Mouse (Mus musculus): Measurements from ENCODE around the gene Heg1. TPM values are rescaled to one million over a fixed set of nuclear protein-coding genes. Genes with fewer than 3 reads are reported as not detected.
A peak's percentile ranks its signal among the peaks of the same experiment; 100 is the strongest.

Gene Heg1
- polyA plus RNA-seq, 1 experiment from 2014 or later = 19.9 TPM

- Histone ChIP-seq H3K4me1 (peaks cover 28% of the 10 kb centered on the region), H3K4me3 (replicated peaks) (no peak overlapping the region), H3K9ac (no peak overlapping the region), H3K9me3 (replicated peaks) (no peaks in the 10 kb centered on the region), H3K27me3 (no peaks in the 10 kb centered on the region), H3K27ac (no peak overlapping the region), H3K36me3 (no peaks in the 10 kb centered on the region), H3K4me2 (no peak overlapping the region)
- 88% methylated on average over 7 of the region's 7 CpGs for WGBS
- ATAC-seq (replicated peaks; ENCODE audit: low FRiP score) = no peak
Measured at GRCm38 (mm10) chr16:33680271-33680670, 3.9 kb upstream of the Heg1 start.

- 61% methylated on average over 10 of the region's 10 CpGs for WGBS
- H3K27me3 ChIP-seq = 0 out of 2 replicates have a peak, but pooled peaks cover under 1% of the 10 kb centered on the region
- ATAC-seq (replicated peaks; ENCODE audit: low FRiP score) = no peak
- H3K27ac ChIP-seq = 0 out of 2 replicates have a peak overlapping the region, but pooled peaks have one; percentile 18
- no peak overlapping the region for H3K4me3 ChIP-seq (replicated peaks)
- peaks cover 30% of the 10 kb centered on the region for H3K4me1 ChIP-seq
- H3K9ac ChIP-seq = no peak overlapping the region
- no peaks in the 10 kb centered on the region for H3K9me3 ChIP-seq (replicated peaks)
- no peak overlapping the region for H3K4me2 ChIP-seq
- no peaks in the 10 kb centered on the region for H3K36me3 ChIP-seq
Measured at GRCm38 (mm10) chr16:33680816-33681215, 3.4 kb upstream of the Heg1 start.

GRCm38 (mm10) chr16:33681661-33682060 is 2.5 kb upstream of the Heg1 start:
- Histone ChIP-seq H3K4me1 (peaks cover 34% of the 10 kb centered on the region), H3K27ac (no peak overlapping the region), H3K4me3 (replicated peaks) (no peak overlapping the region), H3K36me3 (no peaks in the 10 kb centered on the region), H3K4me2 (no peak overlapping the region), H3K9me3 (replicated peaks) (no peaks in the 10 kb centered on the region), H3K27me3 (0 out of 2 replicates have a peak, but pooled peaks cover 4% of the 10 kb centered on the region), H3K9ac (no peak overlapping the region)
- no peak for ATAC-seq (replicated peaks; ENCODE audit: low FRiP score)

- H3K9ac ChIP-seq = no peak overlapping the region
- no peak overlapping the region for H3K27ac ChIP-seq
- H3K27me3 ChIP-seq = 0 out of 2 replicates have a peak, but pooled peaks cover 5% of the 10 kb centered on the region
- H3K4me1 ChIP-seq = peaks cover 40% of the 10 kb centered on the region
- H3K9me3 ChIP-seq (replicated peaks) = no peaks in the 10 kb centered on the region
- H3K4me3 ChIP-seq (replicated peaks) = no peak overlapping the region
- no peaks in the 10 kb centered on the region for H3K36me3 ChIP-seq
- H3K4me2 ChIP-seq = no peak overlapping the region
- ATAC-seq (replicated peaks; ENCODE audit: low FRiP score) = no peak
- WGBS = 79% methylated on average over 3 of the region's 3 CpGs
Measured at GRCm38 (mm10) chr16:33682651-33683050, 1.5 kb upstream of the Heg1 start.

- peak overlapping the region; percentile 89; the same call in 1 of the 2 replicates for H3K9ac ChIP-seq
- peaks cover 48% of the 10 kb centered on the region for H3K4me1 ChIP-seq
- peak overlapping the region; percentile 80 for H3K4me3 ChIP-seq (replicated peaks)
- H3K27me3 ChIP-seq = 0 out of 2 replicates have a peak, but pooled peaks cover 7% of the 10 kb centered on the region
- no peaks in the 10 kb centered on the region for H3K9me3 ChIP-seq (replicated peaks)
- ATAC-seq (replicated peaks; ENCODE audit: low FRiP score) = no peak
- 68% methylated on average over 13 of the region's 13 CpGs for WGBS
- H3K36me3 ChIP-seq = no peaks in the 10 kb centered on the region
- H3K4me2 ChIP-seq = peak overlapping the region; percentile 96
- H3K27ac ChIP-seq = peak overlapping the region; percentile 79
Measured at GRCm38 (mm10) chr16:33683206-33684161, 686 bp upstream of the Heg1 start.

GRCm38 (mm10) chr16:33684703-33685701 is 832 bp downstream of the Heg1 start:
- Histone ChIP-seq H3K9ac (peak overlapping the region; percentile 89), H3K27ac (peak overlapping the region; percentile 79), H3K27me3 (0 out of 2 replicates have a peak, but pooled peaks cover 7% of the 10 kb centered on the region), H3K4me2 (peak overlapping the region; percentile 96), H3K36me3 (no peaks in the 10 kb centered on the region), H3K4me1 (peaks cover 48% of the 10 kb centered on the region), H3K4me3 (replicated peaks) (peak overlapping the region; percentile 80), H3K9me3 (replicated peaks) (no peaks in the 10 kb centered on the region)
- ATAC-seq (replicated peaks; ENCODE audit: low FRiP score) = peak; percentile 40
- WGBS = under 1% methylated on average over 46 of the region's 46 CpGs

- H3K4me3 ChIP-seq (replicated peaks) = peak overlapping the region; percentile 80
- 0 out of 2 replicates have a peak, but pooled peaks cover 7% of the 10 kb centered on the region for H3K27me3 ChIP-seq
- no peak overlapping the region for H3K27ac ChIP-seq
- no peaks in the 10 kb centered on the region for H3K9me3 ChIP-seq (replicated peaks)
- no peaks in the 10 kb centered on the region for H3K36me3 ChIP-seq
- H3K4me2 ChIP-seq = peak overlapping the region; percentile 96
- 68% methylated on average over 1 of the region's 1 CpGs for WGBS
- ATAC-seq (replicated peaks; ENCODE audit: low FRiP score) = no peak
- no peak overlapping the region for H3K9ac ChIP-seq
- H3K4me1 ChIP-seq = peaks cover 49% of the 10 kb centered on the region
Measured at GRCm38 (mm10) chr16:33686056-33686455, 1.9 kb downstream of the Heg1 start.

GRCm38 (mm10) chr16:33687724-33688123 is 3.6 kb downstream of the Heg1 start:
- Histone ChIP-seq H3K36me3 (no peaks in the 10 kb centered on the region), H3K27ac (no peak overlapping the region), H3K27me3 (0 out of 2 replicates have a peak, but pooled peaks cover 7% of the 10 kb centered on the region), H3K4me2 (peak overlapping the region; percentile 96; the same call in 1 of the 2 replicates), H3K4me1 (peaks cover 58% of the 10 kb centered on the region), H3K4me3 (replicated peaks) (no peak overlapping the region), H3K9me3 (replicated peaks) (no peaks in the 10 kb centered on the region), H3K9ac (no peak overlapping the region)
- ATAC-seq (replicated peaks; ENCODE audit: low FRiP score) = no peak
- WGBS = 68% methylated on average over 3 of the region's 3 CpGs

- 79% methylated on average over 6 of the region's 6 CpGs for WGBS
- ATAC-seq (replicated peaks; ENCODE audit: low FRiP score) = no peak
- H3K27me3 ChIP-seq = 0 out of 2 replicates have a peak, but pooled peaks cover 3% of the 10 kb centered on the region
- no peak overlapping the region for H3K27ac ChIP-seq
- no peak overlapping the region for H3K9ac ChIP-seq
- no peak overlapping the region for H3K4me3 ChIP-seq (replicated peaks)
- H3K4me2 ChIP-seq = no peak overlapping the region
- no peaks in the 10 kb centered on the region for H3K36me3 ChIP-seq
- peaks cover 40% of the 10 kb centered on the region for H3K4me1 ChIP-seq
- no peaks in the 10 kb centered on the region for H3K9me3 ChIP-seq (replicated peaks)
Measured at GRCm38 (mm10) chr16:33690975-33691747, 7.0 kb downstream of the Heg1 start.

- Histone ChIP-seq H3K27ac (no peak overlapping the region), H3K36me3 (no peaks in the 10 kb centered on the region), H3K4me1 (peaks cover 38% of the 10 kb centered on the region), H3K4me2 (no peak overlapping the region), H3K9ac (no peak overlapping the region), H3K4me3 (replicated peaks) (no peak overlapping the region), H3K27me3 (no peaks in the 10 kb centered on the region), H3K9me3 (replicated peaks) (no peaks in the 10 kb centered on the region)
- no peak for ATAC-seq (replicated peaks; ENCODE audit: low FRiP score)
- 51% methylated on average over 1 of the region's 1 CpGs for WGBS
Measured at GRCm38 (mm10) chr16:33693553-33693952, 9.4 kb downstream of the Heg1 start.

Measured in kidney, embryonic 15.5 days (tissue).